Mouse (Mus musculus) kidney, postnatal 0 days (tissue): ENCODE data around the gene Inpp5a. TPM values are rescaled to one million over a fixed set of nuclear protein-coding genes. Genes with fewer than 3 reads are reported as not detected.
A peak's percentile ranks its signal among the peaks of the same experiment; 100 is the strongest.

Experiments
- ATAC-seq: fragments of 200-750 bp; cut with Nextera tagmentation; replicated peaks from 2 replicates; pipeline ENCODE4 v1.8.0; 2017; ENCODE audit warnings: low read depth, moderate number of reproducible peaks, moderate TSS enrichment, moderate library complexity; ENCODE audit not compliant: low FRiP score
- DNase-seq: peaks from one replicate; pipeline ENCODE4 v3.0.0-alpha.2; 2016; ENCODE audit warnings: low spot score
- H3K27ac ChIP-seq: fragments of 300-500 bp; sonication (generic); 2 replicates; pipeline ENCODE4 v1.5.1; 2014; ENCODE audit warnings: mild to moderate bottlenecking
- H3K27me3 ChIP-seq: fragments of 300-500 bp; sonication (generic); 2 replicates; pipeline ENCODE4 v1.6.1; 2014; ENCODE audit warnings: low read length, mixed read lengths; ENCODE audit not compliant: insufficient read depth
- H3K36me3 ChIP-seq: fragments of 300-500 bp; sonication (generic); 2 replicates; pipeline ENCODE4 v1.6.1; 2014; ENCODE audit warnings: low read length, mixed read lengths; ENCODE audit not compliant: insufficient read depth
- H3K4me1 ChIP-seq: fragments of 300-500 bp; sonication (generic); replicated peaks from 2 replicates; pipeline ENCODE4 v1.6.1; 2014; ENCODE audit warnings: antibody characterized with exemption, low read length, mixed read lengths; ENCODE audit not compliant: insufficient read depth
- H3K4me2 ChIP-seq: fragments of 300-500 bp; sonication (generic); 2 replicates; pipeline ENCODE4 v1.6.1; 2014; ENCODE audit warnings: mild to moderate bottlenecking, low read length, moderate library complexity, mixed read lengths
- H3K4me3 ChIP-seq: fragments of 300-500 bp; sonication (generic); replicated peaks from 2 replicates; pipeline ENCODE4 v1.5.1; 2014; ENCODE audit warnings: low read depth, low read length
- H3K9ac ChIP-seq: fragments of 300-500 bp; sonication (generic); 2 replicates; pipeline ENCODE4 v1.6.1; 2014; ENCODE audit warnings: low read depth, low read length
- H3K9me3 ChIP-seq: fragments of 300-500 bp; sonication (generic); replicated peaks from 2 replicates; pipeline ENCODE4 v1.6.1; 2016; ENCODE audit warnings: low read length, inconsistent platforms, mixed read lengths
- CTCF ChIP-seq: IDR thresholded peaks from 2 replicates; pipeline ENCODE4 v1.5.1; 2016; ENCODE audit warnings: antibody characterized with exemption, low read depth, mild to moderate bottlenecking, moderate library complexity
- WGBS: fragments of 180-500 bp; shearing (Covaris S2); extraction: QIAGEN DNeasy Blood & Tissue Kit; methylation state at CpG from one replicate; pipeline ENCODE4 v1.1.7; 2014; 5-methylcytosine and 5-hydroxymethylcytosine counted together
- polyA plus RNA-seq: library from polyadenylated mRNA; unstranded; fragments of >200 nt; fragmentation: Nextera tagmentation; extraction: Ambion mirVana; gene quantifications from 2 replicates; pipeline ENCODE4 v1.2.1, GENCODE M21; 2015

Inpp5a gene
- polyA plus RNA-seq, 1 experiment from 2014 or later, result 24.3 TPM

- DNase-seq (peak; percentile 68), ATAC-seq (peak; percentile 59; the same call in 1 of the 2 replicates)
- 57% methylated on average over 16 of the region's 16 CpGs for WGBS
- H3K4me2 ChIP-seq, result no peak overlapping the region
- no peaks in the 10 kb centered on the region for H3K9me3 ChIP-seq
- H3K4me3 ChIP-seq, result no peak overlapping the region
- H3K27me3 ChIP-seq, result peaks cover 26% of the 10 kb centered on the region
- TF ChIP-seq CTCF, result no peak
- H3K36me3 ChIP-seq, result 0 out of 2 replicates have a peak, but pooled peaks cover 6% of the 10 kb centered on the region
- H3K9ac ChIP-seq, result no peak overlapping the region
- no peaks in the 10 kb centered on the region for H3K4me1 ChIP-seq
- no peak overlapping the region for H3K27ac ChIP-seq
Observed at GRCm38 (mm10) chr7:139576064-139576686, 187.3 kb downstream of the Inpp5a start.

GRCm38 (mm10) chr7:139579261-139579905, 190.5 kb downstream of the Inpp5a start:
- Histone ChIP-seq H3K4me1 (peaks cover 10% of the 10 kb centered on the region), H3K9ac (no peak overlapping the region), H3K4me2 (no peak overlapping the region), H3K9me3 (no peaks in the 10 kb centered on the region), H3K36me3 (0 out of 2 replicates have a peak, but pooled peaks cover 6% of the 10 kb centered on the region), H3K27me3 (peaks cover 54% of the 10 kb centered on the region), H3K27ac (no peak overlapping the region), H3K4me3 (no peak overlapping the region)
- ATAC-seq (no peak), DNase-seq (no peak)
- 76% methylated on average over 21 of the region's 21 CpGs for WGBS
- no peak for TF ChIP-seq CTCF

GRCm38 (mm10) chr7:139580851-139581775, 192.2 kb downstream of the Inpp5a start:
- peaks cover 16% of the 10 kb centered on the region for H3K4me1 ChIP-seq
- H3K36me3 ChIP-seq, result 0 out of 2 replicates have a peak, but pooled peaks cover 6% of the 10 kb centered on the region
- no peak overlapping the region for H3K9ac ChIP-seq
- DNase-seq, result no peak
- no peak for TF ChIP-seq CTCF
- H3K27ac ChIP-seq, result no peak overlapping the region
- H3K9me3 ChIP-seq, result no peaks in the 10 kb centered on the region
- no peak for ATAC-seq
- peak overlapping the region; percentile 31; the same call in 1 of the 2 replicates for H3K4me3 ChIP-seq
- H3K4me2 ChIP-seq, result peak overlapping the region; percentile 52
- WGBS, result 2% methylated on average over 78 of the region's 78 CpGs
- peaks cover 71% of the 10 kb centered on the region for H3K27me3 ChIP-seq

- Histone ChIP-seq H3K27ac (no peak overlapping the region), H3K27me3 (peaks cover 80% of the 10 kb centered on the region), H3K9me3 (no peaks in the 10 kb centered on the region), H3K4me3 (peak overlapping the region; percentile 31), H3K4me2 (peak overlapping the region; percentile 52), H3K4me1 (peaks cover 16% of the 10 kb centered on the region), H3K36me3 (0 out of 2 replicates have a peak, but pooled peaks cover 6% of the 10 kb centered on the region), H3K9ac (no peak overlapping the region)
- TF ChIP-seq CTCF, result no peak
- no peak for ATAC-seq
- WGBS, result 1% methylated on average over 82 of the region's 82 CpGs
- DNase-seq, result no peak
Observed at GRCm38 (mm10) chr7:139581801-139582571, 193.1 kb downstream of the Inpp5a start.

- Histone ChIP-seq H3K9ac (no peak within 1 kb of the TSS), H3K9me3 (no peaks in the 10 kb centered on the region), H3K4me2 (peak within 1 kb of the TSS; percentile 52), H3K27me3 (peaks cover 83% of the 10 kb centered on the region), H3K36me3 (0 out of 2 replicates have a peak, but pooled peaks cover 6% of the 10 kb centered on the region), H3K27ac (no peak within 1 kb of the TSS), H3K4me1 (peaks cover 16% of the 10 kb centered on the region), H3K4me3 (peak within 1 kb of the TSS; percentile 31)
- no peak for TF ChIP-seq CTCF
- WGBS, result 2% methylated on average over 55 of the region's 56 CpGs
- DNase-seq (peak; percentile 36), ATAC-seq (no peak; the same call in 1 of the 2 replicates)
Observed at GRCm38 (mm10) chr7:139582595-139582994, 193.7 kb downstream of the Inpp5a start, which contains the start of gene Nkx6-2. Gene Nkx6-2 (minus strand): TSS chr7:139582797.
